Mouse (Mus musculus): ENCODE results near the gene Rpl35a. TPM values are rescaled to one million over a fixed set of nuclear protein-coding genes. Genes with fewer than 3 reads are reported as not detected.

Rpl35a gene
- polyA plus RNA-seq, 1 experiment: 293 TPM

DNA sequence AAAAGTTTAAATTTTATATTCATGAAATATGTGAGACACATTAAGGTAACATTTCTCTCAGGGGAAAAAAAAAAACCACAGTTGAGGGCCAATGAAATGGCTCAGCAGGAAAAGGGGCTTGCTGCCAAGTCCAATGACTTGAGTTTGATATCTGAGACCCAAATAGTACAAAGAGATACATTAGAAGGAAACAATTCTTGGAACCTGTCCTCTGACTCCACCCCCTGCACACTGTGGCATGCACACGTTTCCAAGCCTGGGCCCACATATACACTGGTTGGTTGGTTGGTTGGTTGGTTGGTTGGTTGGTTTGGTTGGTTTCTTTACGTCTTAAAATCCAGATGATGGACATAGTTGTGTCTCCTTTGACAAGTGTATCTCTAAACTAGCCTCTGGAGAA is 40.3 kb upstream of the Rpl35a start:
- Histone ChIP-seq H3K36me3 (ENCODE audit: control insufficient read depth, insufficient read depth, low read length) (peaks cover 4% of the 10 kb centered on the region), H3K27me3 (ENCODE audit: control insufficient read depth, insufficient read depth, low read length) (no peaks in the 10 kb centered on the region)
- TF ChIP-seq CTCF (IDR thresholded peaks at IDR 0.05; ENCODE audit: control insufficient read depth, insufficient read depth, insufficient replicate concordance, low read depth, low read length) (no peak), POLR2A (IDR thresholded peaks at IDR 0.05; ENCODE audit: control insufficient read depth, low read depth, low read length) (no peak)

DNA sequence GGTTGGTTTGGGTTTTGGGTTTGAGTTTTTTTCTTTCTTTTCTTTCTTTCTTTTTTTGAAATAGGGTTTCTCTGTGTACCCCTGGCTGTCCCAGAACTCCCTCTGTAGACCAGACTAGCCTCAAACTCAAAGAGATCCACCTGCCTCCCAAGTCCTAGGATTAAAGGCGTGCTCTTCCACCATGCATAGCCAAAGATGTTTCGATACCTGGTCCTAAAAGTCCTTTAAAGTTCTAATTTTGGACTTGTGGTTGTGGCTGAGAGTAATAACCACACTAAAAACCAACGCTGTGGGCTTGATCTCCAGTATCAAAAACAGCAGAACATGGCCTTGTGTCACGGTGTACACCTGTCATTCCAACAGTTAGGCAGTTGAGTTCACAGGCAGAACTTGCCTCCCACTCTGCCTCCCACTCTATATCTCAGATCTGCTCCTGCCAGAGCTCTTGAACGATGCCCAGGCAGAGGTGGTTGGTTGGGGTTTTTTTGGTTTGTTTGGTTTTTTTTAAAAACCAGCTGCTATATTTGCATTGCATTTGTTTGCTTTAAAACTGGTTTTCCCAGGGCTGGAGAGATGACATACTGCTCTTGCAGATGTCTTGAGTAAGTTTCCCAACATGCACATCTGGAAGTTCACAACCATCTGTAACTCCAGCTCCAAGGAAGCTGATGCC is 38.4 kb upstream of the Rpl35a start:
- Histone ChIP-seq H3K4me3 (ENCODE audit: control insufficient read depth, low read depth, low read length) (no peak overlapping the region), H3K27me3 (ENCODE audit: control insufficient read depth, insufficient read depth, low read length) (no peaks in the 10 kb centered on the region), H3K36me3 (ENCODE audit: control insufficient read depth, insufficient read depth, low read length) (peaks cover 4% of the 10 kb centered on the region), H3K27ac (ENCODE audit: control insufficient read depth, insufficient read depth, low read depth, low read length) (no peak overlapping the region), H3K4me1 (ENCODE audit: control insufficient read depth, insufficient read depth, low read length) (no peaks in the 10 kb centered on the region)
- TF ChIP-seq CTCF (IDR thresholded peaks at IDR 0.05; ENCODE audit: control insufficient read depth, insufficient read depth, insufficient replicate concordance, low read depth, low read length) (no peak), POLR2A (IDR thresholded peaks at IDR 0.05; ENCODE audit: control insufficient read depth, low read depth, low read length) (no peak)

More for the DNA sequence above, 40.3 kb upstream of the Rpl35a start:
- Histone ChIP-seq H3K4me3 (ENCODE audit: control insufficient read depth, low read depth, low read length) (no peak overlapping the region), H3K27ac (ENCODE audit: control insufficient read depth, insufficient read depth, low read depth, low read length) (no peak overlapping the region), H3K4me1 (ENCODE audit: control insufficient read depth, insufficient read depth, low read length) (no peaks in the 10 kb centered on the region)

DNA sequence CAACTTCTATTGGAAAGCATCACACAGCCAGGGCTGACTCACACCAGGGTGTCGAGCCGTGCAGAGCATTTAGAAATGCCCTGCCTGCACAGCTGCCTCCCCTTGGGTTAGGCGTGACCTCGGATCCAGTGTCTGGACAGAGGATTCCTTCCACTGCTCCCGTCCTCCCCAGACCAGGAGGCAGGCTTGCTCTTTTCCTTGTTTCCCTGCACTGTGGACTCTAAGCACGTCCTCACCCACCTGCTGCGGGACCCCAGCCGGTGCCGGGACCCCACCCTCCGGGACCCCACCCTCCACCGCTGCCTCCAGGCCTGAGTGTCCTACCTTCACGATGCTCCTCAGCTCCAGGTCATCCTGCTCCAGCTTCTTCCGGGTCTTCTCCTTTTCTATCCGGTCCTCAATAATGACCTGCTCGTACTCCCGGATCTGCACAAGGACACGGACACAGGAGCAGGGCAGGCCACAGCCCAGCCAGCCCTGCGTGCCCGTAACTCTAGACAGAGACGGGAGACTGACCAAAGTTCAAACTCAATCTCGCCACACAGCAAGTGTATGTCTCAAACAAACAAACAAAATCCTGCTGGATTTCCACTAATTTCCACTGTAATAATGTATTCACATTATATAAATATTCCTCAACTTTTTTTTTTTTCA is 37.0 kb upstream of the Rpl35a start:
- H3K36me3 ChIP-seq (ENCODE audit: control insufficient read depth, insufficient read depth, low read length): no peaks in the 10 kb centered on the region; the same call in 1 of the 2 replicates
- H3K4me3 ChIP-seq (ENCODE audit: control insufficient read depth, low read depth, low read length): no peak overlapping the region
- no peak overlapping the region for H3K27ac ChIP-seq (ENCODE audit: control insufficient read depth, insufficient read depth, low read depth, low read length)
- TF ChIP-seq POLR2A (IDR thresholded peaks at IDR 0.05; ENCODE audit: control insufficient read depth, low read depth, low read length): 0 out of 2 replicates have a peak, but pooled peaks have one; percentile 17
- TF ChIP-seq CTCF (IDR thresholded peaks at IDR 0.05; ENCODE audit: control insufficient read depth, insufficient read depth, insufficient replicate concordance, low read depth, low read length): no peak
- H3K4me1 ChIP-seq (ENCODE audit: control insufficient read depth, insufficient read depth, low read length): no peaks in the 10 kb centered on the region
- no peaks in the 10 kb centered on the region for H3K27me3 ChIP-seq (ENCODE audit: control insufficient read depth, insufficient read depth, low read length)

DNA sequence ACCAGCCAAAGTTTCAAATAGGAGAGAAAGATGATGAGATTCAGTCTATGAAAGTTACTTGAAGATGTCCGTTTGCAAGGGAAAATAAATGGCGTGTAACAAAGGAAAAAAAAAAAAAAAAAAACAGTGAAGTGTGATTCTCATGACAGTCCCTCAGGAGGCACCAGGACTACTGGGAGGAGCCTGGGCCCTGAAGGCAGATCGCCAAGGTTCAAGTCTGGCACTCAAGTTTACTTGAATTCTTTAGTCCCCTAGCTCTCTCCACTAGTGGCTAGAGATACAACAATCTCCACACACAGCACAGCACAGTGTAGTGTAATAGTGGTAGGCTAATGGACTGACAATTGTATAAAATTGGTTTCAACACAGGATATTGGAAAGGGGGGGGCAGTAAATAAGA is 34.9 kb upstream of the Rpl35a start:
- Histone ChIP-seq H3K27me3 (ENCODE audit: control insufficient read depth, insufficient read depth, low read length) (no peaks in the 10 kb centered on the region), H3K36me3 (ENCODE audit: control insufficient read depth, insufficient read depth, low read length) (no peaks in the 10 kb centered on the region; the same call in 1 of the 2 replicates), H3K4me3 (ENCODE audit: control insufficient read depth, low read depth, low read length) (no peak overlapping the region), H3K27ac (ENCODE audit: control insufficient read depth, insufficient read depth, low read depth, low read length) (no peak overlapping the region), H3K4me1 (ENCODE audit: control insufficient read depth, insufficient read depth, low read length) (no peaks in the 10 kb centered on the region)
- no peak for TF ChIP-seq POLR2A (IDR thresholded peaks at IDR 0.05; ENCODE audit: control insufficient read depth, low read depth, low read length)
- no peak for TF ChIP-seq CTCF (IDR thresholded peaks at IDR 0.05; ENCODE audit: control insufficient read depth, insufficient read depth, insufficient replicate concordance, low read depth, low read length)

DNA sequence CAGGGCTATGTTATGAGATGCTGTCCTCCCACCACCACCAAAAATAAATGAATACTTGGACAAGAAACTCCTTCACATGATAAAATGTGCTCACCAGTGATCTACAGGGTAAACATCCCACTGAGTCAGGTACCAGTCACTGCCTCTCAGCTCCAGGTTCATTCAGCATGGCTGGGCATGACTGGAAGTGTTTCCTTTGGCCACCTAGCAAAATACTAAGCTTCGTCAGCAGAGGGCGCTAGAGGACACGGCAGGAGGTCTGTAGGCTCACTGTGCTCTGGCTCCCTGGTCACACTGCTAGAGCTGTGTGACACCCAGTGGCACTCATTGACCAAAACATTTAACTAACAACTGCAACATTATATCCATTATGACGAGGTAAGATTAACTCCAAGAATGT is 32.5 kb upstream of the Rpl35a start:
- Histone ChIP-seq H3K36me3 (ENCODE audit: control insufficient read depth, insufficient read depth, low read length) (no peaks in the 10 kb centered on the region; the same call in 1 of the 2 replicates), H3K27me3 (ENCODE audit: control insufficient read depth, insufficient read depth, low read length) (no peaks in the 10 kb centered on the region), H3K27ac (ENCODE audit: control insufficient read depth, insufficient read depth, low read depth, low read length) (no peak overlapping the region), H3K4me3 (ENCODE audit: control insufficient read depth, low read depth, low read length) (no peak overlapping the region), H3K4me1 (ENCODE audit: control insufficient read depth, insufficient read depth, low read length) (no peaks in the 10 kb centered on the region)
- TF ChIP-seq CTCF (IDR thresholded peaks at IDR 0.05; ENCODE audit: control insufficient read depth, insufficient read depth, insufficient replicate concordance, low read depth, low read length) (peak; percentile 97), POLR2A (IDR thresholded peaks at IDR 0.05; ENCODE audit: control insufficient read depth, low read depth, low read length) (no peak)

DNA sequence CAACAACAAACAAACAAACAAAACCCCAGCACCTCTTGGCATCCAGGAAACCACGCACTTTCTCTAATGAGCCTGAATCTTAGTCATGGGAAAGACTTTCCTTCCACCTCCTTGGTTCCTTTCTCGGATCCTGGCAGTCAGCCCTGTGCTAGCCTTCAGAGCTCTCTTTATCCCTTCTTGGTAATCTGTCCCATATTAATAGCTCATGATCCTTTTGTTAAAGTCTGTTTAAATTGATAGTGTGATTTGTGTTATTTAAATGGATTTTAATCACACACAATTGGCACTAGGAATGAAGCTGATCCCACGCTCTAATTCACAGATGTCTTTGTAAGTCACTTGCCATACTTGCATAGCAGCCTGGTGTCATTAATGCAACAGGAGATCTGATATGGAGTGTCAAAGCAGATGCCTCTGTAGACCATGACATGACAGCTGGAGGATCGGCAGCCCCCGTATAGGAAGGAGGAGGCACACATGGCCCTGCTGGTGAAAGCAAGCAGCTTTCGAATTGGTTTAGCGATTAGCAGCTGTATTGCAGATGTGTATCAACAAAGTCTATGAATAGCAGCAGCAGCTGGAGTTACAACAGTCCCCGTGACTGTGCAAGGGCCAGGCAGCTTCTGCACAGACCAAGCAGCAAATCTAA is 31.7 kb upstream of the Rpl35a start:
- no peak overlapping the region for H3K4me3 ChIP-seq (ENCODE audit: control insufficient read depth, low read depth, low read length)
- H3K27me3 ChIP-seq (ENCODE audit: control insufficient read depth, insufficient read depth, low read length): no peaks in the 10 kb centered on the region

DNA sequence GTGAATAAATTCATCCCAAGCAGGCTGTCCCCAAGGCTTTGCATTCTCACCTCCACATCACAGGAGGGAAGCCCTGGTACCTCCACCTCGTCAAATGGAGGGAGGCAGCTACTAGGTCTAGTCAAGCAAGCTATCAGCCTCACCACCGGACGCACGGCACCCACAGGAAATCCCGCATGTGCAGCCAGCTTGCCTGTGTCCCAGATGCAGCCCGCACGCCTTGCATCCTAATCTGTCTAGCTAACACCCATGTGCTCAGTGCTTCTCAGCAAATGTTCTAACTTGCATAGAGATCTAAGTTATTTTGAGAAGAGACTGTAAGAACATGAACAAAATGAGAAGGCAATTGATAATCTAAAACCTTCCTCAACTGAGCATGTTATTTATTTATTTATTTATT is 29.9 kb upstream of the Rpl35a start:
- H3K4me1 ChIP-seq (ENCODE audit: control insufficient read depth, insufficient read depth, low read length): no peaks in the 10 kb centered on the region
- TF ChIP-seq POLR2A (IDR thresholded peaks at IDR 0.05; ENCODE audit: control insufficient read depth, low read depth, low read length): no peak
- no peak for TF ChIP-seq CTCF (IDR thresholded peaks at IDR 0.05; ENCODE audit: control insufficient read depth, insufficient read depth, insufficient replicate concordance, low read depth, low read length)
- no peak overlapping the region for H3K4me3 ChIP-seq (ENCODE audit: control insufficient read depth, low read depth, low read length)
- no peak overlapping the region for H3K27ac ChIP-seq (ENCODE audit: control insufficient read depth, insufficient read depth, low read depth, low read length)
- no peaks in the 10 kb centered on the region for H3K36me3 ChIP-seq (ENCODE audit: control insufficient read depth, insufficient read depth, low read length)
- no peaks in the 10 kb centered on the region for H3K27me3 ChIP-seq (ENCODE audit: control insufficient read depth, insufficient read depth, low read length)

More for the DNA sequence above, 31.7 kb upstream of the Rpl35a start:
- H3K4me1 ChIP-seq (ENCODE audit: control insufficient read depth, insufficient read depth, low read length): no peaks in the 10 kb centered on the region
- H3K27ac ChIP-seq (ENCODE audit: control insufficient read depth, insufficient read depth, low read depth, low read length): no peak overlapping the region
- H3K36me3 ChIP-seq (ENCODE audit: control insufficient read depth, insufficient read depth, low read length): no peaks in the 10 kb centered on the region; the same call in 1 of the 2 replicates
- TF ChIP-seq POLR2A (IDR thresholded peaks at IDR 0.05; ENCODE audit: control insufficient read depth, low read depth, low read length) (no peak), CTCF (IDR thresholded peaks at IDR 0.05; ENCODE audit: control insufficient read depth, insufficient read depth, insufficient replicate concordance, low read depth, low read length) (no peak)
